Mouse (Mus musculus) hindbrain, embryonic 11.5 days (tissue): ENCODE measurements around the gene Herc3. TPM values are rescaled to one million over a fixed set of nuclear protein-coding genes. Genes with fewer than 3 reads are reported as not detected.

ENCODE experiments used
- ATAC-seq: fragments of 200-750 bp; cut with Nextera tagmentation; 2 replicates; pipeline ENCODE4 v1.8.0; 2017; ENCODE audit warnings: mild to moderate bottlenecking, moderate TSS enrichment, moderate library complexity; ENCODE audit not compliant: low FRiP score
- DNase-seq: peaks from one replicate; pipeline ENCODE4 v3.0.0-alpha.2; 2015; ENCODE audit warnings: low spot score
- H3K27ac ChIP-seq: fragments of 300-500 bp; sonication (generic); 2 replicates; pipeline ENCODE4 v1.5.1; 2014; ENCODE audit warnings: mild to moderate bottlenecking, low read depth, low read length
- H3K27me3 ChIP-seq: fragments of 300-500 bp; sonication (generic); 2 replicates; pipeline ENCODE4 v1.6.1; 2014; ENCODE audit warnings: mild to moderate bottlenecking, low read length, moderate library complexity, mixed read lengths; ENCODE audit not compliant: control insufficient read depth, insufficient read depth
- H3K36me3 ChIP-seq: fragments of 300-500 bp; sonication (generic); 2 replicates; pipeline ENCODE4 v1.6.1; 2014; ENCODE audit warnings: mild to moderate bottlenecking, low read length, moderate library complexity, mixed read lengths; ENCODE audit not compliant: control insufficient read depth, insufficient read depth
- H3K4me1 ChIP-seq: fragments of 300-500 bp; sonication (generic); replicated peaks from 2 replicates; pipeline ENCODE4 v1.6.1; 2014; ENCODE audit warnings: low read length, mixed read lengths; ENCODE audit not compliant: control insufficient read depth, insufficient read depth
- H3K4me2 ChIP-seq: fragments of 300-500 bp; sonication (generic); replicated peaks from 2 replicates; pipeline ENCODE4 v1.6.1; 2014; ENCODE audit warnings: mild to moderate bottlenecking, low read depth, low read length
- H3K4me3 ChIP-seq: fragments of 300-500 bp; sonication (generic); 2 replicates; pipeline ENCODE4 v1.5.1; 2014; ENCODE audit warnings: low read depth, low read length
- H3K9ac ChIP-seq: fragments of 300-500 bp; sonication (generic); 2 replicates; pipeline ENCODE4 v1.6.1; 2014; ENCODE audit warnings: low read depth, low read length
- H3K9me3 ChIP-seq: fragments of 300-500 bp; sonication (generic); 2 replicates; pipeline ENCODE4 v1.6.1; 2016; ENCODE audit warnings: low read length; ENCODE audit not compliant: control insufficient read depth
- WGBS: fragments of 180-500 bp; shearing (Covaris S2); extraction: QIAGEN DNeasy Blood & Tissue Kit; methylation state at CpG from one replicate; pipeline ENCODE4 v1.1.7; 2014; 5-methylcytosine and 5-hydroxymethylcytosine counted together
- polyA plus RNA-seq: library from polyadenylated mRNA; unstranded; fragments of >200 nt; fragmentation: Nextera tagmentation; extraction: Ambion mirVana; gene quantifications from 2 replicates; pipeline ENCODE4 v1.2.1, GENCODE M21; 2014

Herc3 gene
- polyA plus RNA-seq, 1 experiment from 2014 or later = 5.6 TPM

- whole genome bisulfite sequencing = 34% methylated on average over 4 of the region's 4 CpGs
- Histone ChIP-seq H3K4me3 (no peak overlapping the region), H3K27me3 (no peaks in the 10 kb centered on the region), H3K36me3 (no peaks in the 10 kb centered on the region), H3K27ac (peak overlapping the region; percentile 8), H3K9ac (no peak overlapping the region), H3K9me3 (no peaks in the 10 kb centered on the region), H3K4me2 (no peak overlapping the region), H3K4me1 (no peaks in the 10 kb centered on the region)
- DNase-seq (peak; percentile 13), ATAC-seq (peak; percentile 46; the same call in 1 of the 2 replicates)
Measured at GRCm38 (mm10) chr6:58934144-58934543, 102.9 kb downstream of the Herc3 start.

GRCm38 (mm10) chr6:58937726-58938125 is 106.5 kb downstream of the Herc3 start:
- no peak overlapping the region for H3K4me3 ChIP-seq
- no peak overlapping the region for H3K9ac ChIP-seq
- no peaks in the 10 kb centered on the region for H3K36me3 ChIP-seq
- no peaks in the 10 kb centered on the region for H3K9me3 ChIP-seq
- H3K4me1 ChIP-seq = no peaks in the 10 kb centered on the region
- H3K27me3 ChIP-seq = no peaks in the 10 kb centered on the region
- ATAC-seq (no peak), DNase-seq (no peak)
- no peak overlapping the region for H3K27ac ChIP-seq
- H3K4me2 ChIP-seq = no peak overlapping the region

GRCm38 (mm10) chr6:58942276-58942675 is 111.0 kb downstream of the Herc3 start:
- 92% methylated on average over 2 of the region's 2 CpGs for WGBS
- no peaks in the 10 kb centered on the region for H3K36me3 ChIP-seq
- no peaks in the 10 kb centered on the region for H3K9me3 ChIP-seq
- no peak overlapping the region for H3K9ac ChIP-seq
- no peak overlapping the region for H3K4me2 ChIP-seq
- no peaks in the 10 kb centered on the region for H3K27me3 ChIP-seq
- H3K4me3 ChIP-seq = no peak overlapping the region
- no peak for DNase-seq
- H3K27ac ChIP-seq = no peak overlapping the region
- H3K4me1 ChIP-seq = no peaks in the 10 kb centered on the region
- no peak for ATAC-seq

- H3K36me3 ChIP-seq = no peaks in the 10 kb centered on the region
- WGBS = 94% methylated on average over 3 of the region's 3 CpGs
- no peak overlapping the region for H3K4me3 ChIP-seq
- H3K4me1 ChIP-seq = no peaks in the 10 kb centered on the region
- no peak overlapping the region for H3K9ac ChIP-seq
- no peaks in the 10 kb centered on the region for H3K27me3 ChIP-seq
- no peak overlapping the region for H3K27ac ChIP-seq
- no peaks in the 10 kb centered on the region for H3K9me3 ChIP-seq
- DNase-seq (no peak), ATAC-seq (no peak)
- no peak overlapping the region for H3K4me2 ChIP-seq
Measured at GRCm38 (mm10) chr6:58943958-58944357, 112.7 kb downstream of the Herc3 start.

GRCm38 (mm10) chr6:58946246-58946645 is 115.0 kb downstream of the Herc3 start:
- Histone ChIP-seq H3K27ac (no peak overlapping the region), H3K36me3 (no peaks in the 10 kb centered on the region), H3K27me3 (no peaks in the 10 kb centered on the region), H3K4me2 (no peak overlapping the region), H3K4me1 (no peaks in the 10 kb centered on the region), H3K9ac (no peak overlapping the region), H3K4me3 (no peak overlapping the region), H3K9me3 (no peaks in the 10 kb centered on the region)
- DNase-seq (no peak), ATAC-seq (no peak)
- 57% methylated on average over 2 of the region's 2 CpGs for WGBS

GRCm38 (mm10) chr6:58946840-58947239 is 115.6 kb downstream of the Herc3 start:
- no peak for DNase-seq
- Histone ChIP-seq H3K9ac (no peak overlapping the region), H3K9me3 (no peaks in the 10 kb centered on the region), H3K27me3 (no peaks in the 10 kb centered on the region), H3K36me3 (no peaks in the 10 kb centered on the region), H3K4me2 (no peak overlapping the region), H3K4me3 (no peak overlapping the region), H3K4me1 (no peaks in the 10 kb centered on the region), H3K27ac (no peak overlapping the region)
- ATAC-seq = no peak
- WGBS = 83% methylated on average over 4 of the region's 4 CpGs

GRCm38 (mm10) chr6:58950410-58950809 is 119.1 kb downstream of the Herc3 start:
- H3K9ac ChIP-seq = no peak overlapping the region
- no peak overlapping the region for H3K27ac ChIP-seq
- DNase-seq (no peak), ATAC-seq (no peak)
- no peaks in the 10 kb centered on the region for H3K4me1 ChIP-seq
- no peak overlapping the region for H3K4me2 ChIP-seq
- no peak overlapping the region for H3K4me3 ChIP-seq
- H3K9me3 ChIP-seq = no peaks in the 10 kb centered on the region
- WGBS = 96% methylated on average over 1 of the region's 1 CpGs
- H3K27me3 ChIP-seq = no peaks in the 10 kb centered on the region
- H3K36me3 ChIP-seq = no peaks in the 10 kb centered on the region

- H3K4me1 ChIP-seq = no peaks in the 10 kb centered on the region
- DNase-seq (no peak), ATAC-seq (no peak)
- H3K27ac ChIP-seq = no peak overlapping the region
- H3K9ac ChIP-seq = no peak overlapping the region
- 75% methylated on average over 2 of the region's 2 CpGs for WGBS
- no peak overlapping the region for H3K4me2 ChIP-seq
- no peaks in the 10 kb centered on the region for H3K36me3 ChIP-seq
- H3K27me3 ChIP-seq = no peaks in the 10 kb centered on the region
- H3K9me3 ChIP-seq = no peaks in the 10 kb centered on the region
- H3K4me3 ChIP-seq = no peak overlapping the region
Measured at GRCm38 (mm10) chr6:58951128-58951992, 120.1 kb downstream of the Herc3 start.

- Histone ChIP-seq H3K9ac (no peak overlapping the region), H3K9me3 (no peaks in the 10 kb centered on the region), H3K4me1 (no peaks in the 10 kb centered on the region), H3K27me3 (no peaks in the 10 kb centered on the region), H3K4me2 (no peak overlapping the region), H3K27ac (no peak overlapping the region), H3K4me3 (no peak overlapping the region), H3K36me3 (no peaks in the 10 kb centered on the region)
- WGBS = 92% methylated on average over 2 of the region's 2 CpGs
- DNase-seq (no peak), ATAC-seq (no peak)
Measured at GRCm38 (mm10) chr6:58960523-58960922, 129.3 kb downstream of the Herc3 start.
